Mouse (Mus musculus) kidney, adult 8-10 months (tissue): ENCODE results near the gene Spag9.
A peak's percentile ranks its signal among the peaks of the same experiment; 100 is the strongest.

Source experiments
- DNase-seq, 2 experiments: peaks; one replicate each; pipeline ENCODE4 v3.0.0; 2022

Gene Spag9

GRCm38 (mm10) chr11:94054901-94055300 lies 59.0 kb downstream of the Spag9 start:
- no peak for DNase-seq

- no peak for DNase-seq
Observed at GRCm38 (mm10) chr11:94063941-94064340, 68.0 kb downstream of the Spag9 start.

DNA sequence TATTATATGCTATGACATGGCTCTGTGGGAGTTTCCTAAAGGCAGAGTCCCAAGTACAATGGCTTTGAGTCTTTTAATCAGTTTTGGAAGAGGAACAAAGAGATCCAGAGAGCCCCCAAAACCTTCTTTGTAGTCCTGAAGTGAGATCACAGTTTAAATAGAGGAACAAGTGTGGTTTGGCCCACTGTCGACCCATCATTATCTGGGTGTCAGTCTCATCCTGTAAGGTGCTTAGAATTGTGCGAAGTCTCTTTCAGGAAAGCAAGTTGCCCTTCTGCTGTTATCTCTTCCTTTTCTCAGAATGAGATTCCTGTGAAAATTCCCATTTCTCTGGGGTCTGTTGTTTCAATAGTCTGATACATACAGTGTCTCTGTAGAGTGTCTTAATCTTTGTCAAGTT lies 74.6 kb downstream of the Spag9 start:
- no peak for DNase-seq

GRCm38 (mm10) chr11:94073283-94073682 lies 77.4 kb downstream of the Spag9 start:
- DNase-seq = no peak

- DNase-seq = peak; percentile 2 to 33
Observed at GRCm38 (mm10) chr11:94086966-94087365, 91.1 kb downstream of the Spag9 start.

GRCm38 (mm10) chr11:94090496-94090895 lies 94.6 kb downstream of the Spag9 start:
- DNase-seq = no peak

DNA sequence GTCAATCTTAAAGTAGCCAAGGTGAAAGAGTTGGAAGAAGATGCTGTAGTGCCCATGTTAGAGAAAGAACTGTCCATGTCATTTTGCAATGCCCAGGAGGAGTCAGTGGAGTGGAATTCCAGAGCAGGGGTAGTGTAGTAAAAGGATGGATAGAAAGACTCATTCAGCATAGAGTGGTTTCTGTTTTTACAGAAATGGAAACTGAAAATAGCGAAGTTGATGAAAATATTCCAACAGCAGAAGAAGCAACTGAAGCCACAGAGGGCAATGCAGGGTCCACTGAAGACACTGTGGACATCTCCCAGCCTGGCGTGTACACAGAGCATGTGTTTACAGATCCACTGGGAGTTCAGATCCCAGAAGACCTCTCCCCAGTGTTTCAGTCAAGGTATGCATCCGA lies 101.6 kb downstream of the Spag9 start:
- no peak for DNase-seq

DNA sequence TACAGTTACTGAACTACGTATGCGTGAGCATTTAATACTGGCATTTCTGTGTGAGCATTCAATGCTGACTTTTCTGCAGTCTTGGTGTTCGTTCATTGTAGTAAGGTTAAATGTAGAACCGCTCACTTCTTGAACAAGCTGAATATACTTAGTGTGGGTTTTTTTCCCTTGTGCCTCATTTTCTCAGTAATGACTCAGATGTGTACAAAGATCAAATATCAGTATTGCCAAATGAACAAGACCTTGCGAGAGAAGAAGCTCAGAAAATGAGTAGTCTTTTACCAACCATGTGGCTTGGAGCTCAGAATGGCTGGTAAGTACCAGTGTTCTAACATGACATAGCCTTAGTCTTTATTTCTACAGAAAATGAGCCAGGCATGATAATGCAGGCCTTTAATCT lies 102.9 kb downstream of the Spag9 start:
- no peak for DNase-seq

- DNase-seq = no peak
Observed at GRCm38 (mm10) chr11:94113795-94114194, 117.9 kb downstream of the Spag9 start.

DNA sequence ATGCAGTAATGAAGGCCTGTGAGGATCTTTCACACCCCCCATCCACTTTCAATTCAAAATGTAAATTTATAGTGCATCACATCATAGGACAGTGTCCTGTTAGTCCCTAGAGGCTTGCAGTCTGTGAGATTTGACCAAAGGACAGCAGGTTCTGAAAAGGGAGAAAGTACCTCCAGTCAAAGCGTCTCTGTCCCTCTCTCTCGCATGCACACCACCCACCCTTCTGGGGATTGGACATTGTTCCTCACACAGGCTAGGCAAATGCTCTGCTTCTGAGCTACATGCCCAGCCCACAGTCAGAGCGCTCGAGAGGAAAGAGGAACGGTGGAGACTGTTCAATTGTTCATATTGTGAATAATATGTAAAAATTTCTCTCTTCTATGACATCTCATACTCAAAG lies 119.5 kb downstream of the Spag9 start:
- no peak for DNase-seq

DNA sequence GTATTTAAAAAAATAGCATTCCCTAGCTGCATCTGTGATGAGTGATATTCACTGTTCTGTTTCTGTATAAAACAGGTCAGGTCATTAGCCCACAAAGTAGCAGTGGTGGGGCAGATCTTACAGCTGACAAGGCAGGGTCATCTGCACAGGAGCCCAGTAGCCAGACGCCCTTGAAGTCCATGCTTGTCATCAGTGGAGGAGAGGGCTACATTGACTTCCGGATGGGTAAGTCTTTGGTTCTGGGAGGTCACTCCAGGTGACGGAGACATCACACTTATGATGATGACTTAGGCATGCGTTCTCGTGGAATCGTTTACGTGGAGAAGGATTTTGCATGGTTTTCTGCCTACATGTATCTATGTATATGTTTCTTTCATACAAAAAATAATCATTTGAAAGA lies 120.8 kb downstream of the Spag9 start:
- no peak for DNase-seq

- DNase-seq = no peak
Observed at GRCm38 (mm10) chr11:94117836-94118235, 121.9 kb downstream of the Spag9 start.

GRCm38 (mm10) chr11:94118612-94119011 lies 122.7 kb downstream of the Spag9 start:
- no peak for DNase-seq

- no peak for DNase-seq
Observed at GRCm38 (mm10) chr11:94120690-94121089, 124.8 kb downstream of the Spag9 start.

- DNase-seq = no peak
Observed at GRCm38 (mm10) chr11:94121501-94121900, 125.6 kb downstream of the Spag9 start.

GRCm38 (mm10) chr11:94122341-94123030 lies 126.6 kb downstream of the Spag9 start:
- DNase-seq = no peak

DNA sequence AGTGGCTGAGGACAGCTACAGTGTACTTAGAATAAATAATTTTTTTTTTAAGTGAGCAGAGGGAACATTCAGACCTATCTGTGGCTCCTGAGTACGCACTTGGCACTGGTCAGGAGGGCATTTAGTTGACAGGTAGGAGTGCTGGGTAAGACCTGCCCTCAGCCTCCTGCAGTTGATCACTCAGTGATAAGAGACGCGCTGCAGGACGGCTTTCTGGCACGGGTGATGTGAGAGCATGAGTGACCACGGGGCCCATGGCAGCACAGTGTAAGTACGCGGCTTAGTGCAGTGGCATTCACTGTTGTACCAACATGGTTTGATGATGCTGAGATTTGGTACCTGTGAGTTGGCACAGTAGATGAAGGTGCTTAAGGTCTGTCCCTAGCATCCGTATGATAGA lies 130.8 kb downstream of the Spag9 start:
- no peak for DNase-seq

GRCm38 (mm10) chr11:94127966-94128365 lies 132.1 kb downstream of the Spag9 start:
- DNase-seq = peak; percentile 74 to 79

- DNase-seq = no peak
Observed at GRCm38 (mm10) chr11:94128506-94128905, 132.6 kb downstream of the Spag9 start.

DNA sequence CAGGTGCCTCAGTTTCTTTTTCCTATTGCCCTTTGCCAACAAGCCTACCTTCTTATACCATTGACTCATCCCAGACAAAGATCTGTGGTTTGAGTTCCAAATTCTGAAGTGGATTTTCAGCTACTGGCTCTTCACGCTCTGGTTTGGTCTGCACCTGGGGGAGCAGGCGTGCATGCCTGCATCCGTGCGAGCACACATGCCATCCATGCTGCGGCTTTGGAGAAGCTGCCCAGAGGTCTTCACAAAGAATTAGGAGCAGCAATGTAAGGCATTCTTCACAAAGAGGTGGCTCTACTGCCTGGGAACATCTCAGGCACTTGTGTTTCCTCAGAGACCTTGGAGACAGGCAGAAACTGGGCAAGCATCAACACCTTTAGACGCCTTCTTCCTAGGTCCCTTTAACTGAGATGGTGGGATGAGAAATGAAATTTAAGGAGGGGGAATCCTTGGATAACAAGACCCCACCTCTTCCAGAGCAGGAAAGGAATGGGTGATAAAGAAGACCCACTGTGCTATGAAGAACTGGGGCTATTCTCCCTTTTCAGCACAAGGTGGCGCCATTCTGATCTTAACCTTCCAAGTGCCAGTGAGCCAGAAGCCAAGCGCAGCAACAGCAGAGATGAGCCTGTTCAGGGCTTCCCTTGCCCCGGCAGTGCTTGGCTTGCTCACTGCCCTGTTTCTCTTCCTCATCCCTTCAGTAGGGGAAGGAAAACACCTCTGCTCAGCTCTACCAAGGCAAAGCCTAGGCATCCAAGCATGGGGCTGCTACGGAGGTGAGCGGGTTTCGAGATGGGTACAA lies 133.6 kb downstream of the Spag9 start:
- DNase-seq = peak in 1 of 2 experiments; percentile 66

DNA sequence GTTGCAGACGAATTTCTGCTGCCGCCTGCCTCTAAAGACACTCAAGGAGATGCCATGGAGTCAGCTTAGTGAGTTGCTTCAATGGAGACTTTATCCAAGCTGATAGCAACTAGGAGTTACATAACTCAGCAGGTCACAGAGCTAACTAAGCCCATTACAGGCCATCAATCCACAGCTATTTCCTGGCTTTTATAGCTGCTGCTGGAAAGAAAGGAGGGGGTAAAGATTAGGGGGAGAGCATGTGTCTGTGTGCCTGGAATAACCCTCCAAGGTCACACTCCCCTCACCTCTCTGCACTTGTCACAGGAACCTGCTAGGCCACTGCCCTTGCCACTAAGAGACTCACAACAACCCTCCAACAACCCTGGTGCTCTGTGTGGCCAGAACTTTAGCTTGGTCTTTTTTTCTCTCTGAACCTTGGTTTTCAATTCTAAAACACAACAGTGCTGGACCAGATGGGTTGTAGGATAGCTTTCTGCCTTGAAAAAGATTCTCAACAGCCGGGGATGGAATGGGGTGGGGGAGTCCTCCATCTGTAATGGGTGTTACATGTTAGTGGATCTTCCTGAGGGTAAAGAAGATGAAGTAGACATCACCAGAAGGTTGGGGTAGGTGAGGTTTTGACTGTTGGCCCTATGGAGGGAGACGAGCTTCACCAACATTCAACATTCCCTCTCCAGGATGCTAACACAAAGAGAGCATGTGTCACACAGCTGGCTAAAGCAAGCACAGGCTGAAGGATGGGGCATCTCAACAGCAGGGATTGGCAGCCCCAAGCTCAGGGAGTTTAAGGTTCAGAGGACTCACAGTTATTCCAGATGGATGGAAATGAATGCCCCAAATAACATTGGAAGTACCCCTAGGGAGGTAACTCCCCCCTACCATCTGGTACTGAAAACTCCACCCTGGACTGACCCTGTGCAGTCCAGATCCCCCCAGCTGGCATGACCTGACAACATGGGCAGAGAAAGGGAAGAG lies 134.5 kb downstream of the Spag9 start:
- DNase-seq = peak in 1 of 2 experiments; percentile 76

GRCm38 (mm10) chr11:94133344-94133955 lies 137.6 kb downstream of the Spag9 start:
- peak; percentile 96 to 98 for DNase-seq
